Mouse (Mus musculus): ENCODE measurements around the gene Atp10a. TPM values are rescaled to one million over a fixed set of nuclear protein-coding genes. Genes with fewer than 3 reads are reported as not detected.
"Not testable (repeated sequence)": the region's sequence is repeated elsewhere in the genome, so short reads cannot be mapped to it uniquely, and the experiment has no call there.

The Atp10a gene
- polyA plus RNA-seq, 1 experiment from 2014 or later: 5.6 TPM

- DNase-seq (ENCODE audit: low read depth, low spot score) (no peak), ATAC-seq (no peak)
- ChIA-PET CTCF (no interaction called here), POLR2A (no interaction called here)
- no peaks in the 10 kb centered on the region for H3K27me3 ChIP-seq
- in situ Hi-C loops (cut with MboI; ENCODE audit: low pct_unique_long_range_greater_than_20kb): loop anchor here (25.0 kb wide), 1 partner anchor 488 kb away; no protein-coding TSS in a partner anchor
- TF ChIP-seq CTCF (IDR thresholded peaks at IDR 0.05): no peak
Observed at GRCm38 (mm10) chr7:58824686-58825085, 168.7 kb downstream of the Atp10a start.

- no peak for DNase-seq (ENCODE audit: low read depth, low spot score)
- ChIA-PET POLR2A (no interaction called here), CTCF (no interaction called here)
- no peak for ATAC-seq
- in situ Hi-C loops (cut with MboI; ENCODE audit: low pct_unique_long_range_greater_than_20kb): no loop called here
- no peak for TF ChIP-seq CTCF (IDR thresholded peaks at IDR 0.05)
- H3K27me3 ChIP-seq: no peaks in the 10 kb centered on the region
Observed at GRCm38 (mm10) chr7:58829111-58829510, 173.1 kb downstream of the Atp10a start.

GRCm38 (mm10) chr7:58836855-58837606, 181.1 kb downstream of the Atp10a start:
- H3K27me3 ChIP-seq; POLR2A ChIA-PET; in situ Hi-C loops (cut with MboI; ENCODE audit: low pct_unique_long_range_greater_than_20kb); DNase-seq (ENCODE audit: low read depth, low spot score); ATAC-seq: not testable (repeated sequence)
- CTCF ChIA-PET: interaction anchor here (1.5 kb wide), 1 partner anchor 10 kb away, joined by 3 read pairs; no protein-coding TSS in a partner anchor

GRCm38 (mm10) chr7:58840367-58840766, 184.4 kb downstream of the Atp10a start:
- DNase-seq (ENCODE audit: low read depth, low spot score) (no peak), ATAC-seq (no peak)
- in situ Hi-C loops (cut with MboI; ENCODE audit: low pct_unique_long_range_greater_than_20kb): no loop called here
- ChIA-PET POLR2A (no interaction called here), CTCF (interaction anchor here (1.3 kb wide), 1 partner anchor 82 kb away, joined by 3 read pairs; no protein-coding TSS in a partner anchor)
- H3K27me3 ChIP-seq: no peaks in the 10 kb centered on the region
- no peak for TF ChIP-seq CTCF (IDR thresholded peaks at IDR 0.05)

GRCm38 (mm10) chr7:58841066-58841465, 185.1 kb downstream of the Atp10a start:
- TF ChIP-seq CTCF (IDR thresholded peaks at IDR 0.05): no peak
- ChIA-PET POLR2A (no interaction called here), CTCF (interaction anchor here (1.1 kb wide), 1 partner anchor 24 kb away, joined by 3 read pairs; no protein-coding TSS in a partner anchor)
- in situ Hi-C loops (cut with MboI; ENCODE audit: low pct_unique_long_range_greater_than_20kb): no loop called here
- DNase-seq (ENCODE audit: low read depth, low spot score) (no peak), ATAC-seq (no peak)
- no peaks in the 10 kb centered on the region for H3K27me3 ChIP-seq

GRCm38 (mm10) chr7:58842818-58843217, 186.9 kb downstream of the Atp10a start:
- ChIA-PET CTCF (interaction anchor here (1.1 to 2.1 kb wide), 2 partner anchors 21 to 38 kb away, joined by 3 to 5 read pairs; no protein-coding TSS in a partner anchor), POLR2A (no interaction called here)
- no peaks in the 10 kb centered on the region for H3K27me3 ChIP-seq
- TF ChIP-seq CTCF (IDR thresholded peaks at IDR 0.05): no peak
- in situ Hi-C loops (cut with MboI; ENCODE audit: low pct_unique_long_range_greater_than_20kb): no loop called here
- ATAC-seq: no peak
- DNase-seq (ENCODE audit: low read depth, low spot score): no peak

GRCm38 (mm10) chr7:58843767-58844445, 187.9 kb downstream of the Atp10a start:
- no peaks in the 10 kb centered on the region for H3K27me3 ChIP-seq
- no peak for TF ChIP-seq CTCF (IDR thresholded peaks at IDR 0.05)
- POLR2A ChIA-PET: no interaction called here
- ATAC-seq (peak; percentile 97), DNase-seq (ENCODE audit: low read depth, low spot score) (peak; percentile 24)
- in situ Hi-C loops (cut with MboI; ENCODE audit: low pct_unique_long_range_greater_than_20kb): no loop called here
- CTCF ChIA-PET: interaction anchor here (2.1 kb wide), 1 partner anchor 37 kb away, joined by 5 read pairs; no protein-coding TSS in a partner anchor

- POLR2A ChIA-PET: no interaction called here
- TF ChIP-seq CTCF (IDR thresholded peaks at IDR 0.05): no peak
- no peak for ATAC-seq
Observed at GRCm38 (mm10) chr7:58844449-58844848, 188.5 kb downstream of the Atp10a start.

GRCm38 (mm10) chr7:58858921-58859320, 203.0 kb downstream of the Atp10a start:
- in situ Hi-C loops (cut with MboI; ENCODE audit: low pct_unique_long_range_greater_than_20kb): no loop called here

More at GRCm38 (mm10) chr7:58844449-58844848, 188.5 kb downstream of the Atp10a start:
- in situ Hi-C loops (cut with MboI; ENCODE audit: low pct_unique_long_range_greater_than_20kb): no loop called here
- CTCF ChIA-PET: interaction anchor here (2.1 kb wide), 1 partner anchor 36 kb away, joined by 5 read pairs; no protein-coding TSS in a partner anchor
- no peaks in the 10 kb centered on the region for H3K27me3 ChIP-seq
- no peak for DNase-seq (ENCODE audit: low read depth, low spot score)

GRCm38 (mm10) chr7:58863174-58863573, 207.2 kb downstream of the Atp10a start:
- peaks cover 12% of the 10 kb centered on the region for H3K27me3 ChIP-seq
- in situ Hi-C loops (cut with MboI; ENCODE audit: low pct_unique_long_range_greater_than_20kb): loop anchor here (10.0 kb wide), 1 partner anchor 278 kb away; no protein-coding TSS in a partner anchor
- CTCF ChIA-PET: interaction anchor here (2.0 kb wide), 1 partner anchor 17 kb away, joined by 12 read pairs; no protein-coding TSS in a partner anchor
- DNase-seq (ENCODE audit: low read depth, low spot score): no peak
- ATAC-seq: no peak
- TF ChIP-seq CTCF (IDR thresholded peaks at IDR 0.05): no peak
- POLR2A ChIA-PET: no interaction called here

More at GRCm38 (mm10) chr7:58858921-58859320, 203.0 kb downstream of the Atp10a start:
- no peak for ATAC-seq
- TF ChIP-seq CTCF (IDR thresholded peaks at IDR 0.05): no peak
- peaks cover 5% of the 10 kb centered on the region for H3K27me3 ChIP-seq
- ChIA-PET CTCF (no interaction called here), POLR2A (no interaction called here)
- no peak for DNase-seq (ENCODE audit: low read depth, low spot score)

All from Patski (cell line).